Mouse (Mus musculus) gastrocnemius, adult 2 months (tissue): ENCODE measurements around the gene Fam189a2. TPM values are rescaled to one million over a fixed set of nuclear protein-coding genes. Genes with fewer than 3 reads are reported as not detected.
A peak's percentile ranks its signal among the peaks of the same experiment; 100 is the strongest.

Experiments used
- DNase-seq: peaks from one replicate; pipeline ENCODE4 v3.0.0; 2022
- H3K27ac ChIP-seq: fragments of 200-600 bp; 2 replicates; pipeline ENCODE4 v1.8.1; 2022; ENCODE audit warnings: mild to moderate bottlenecking
- H3K4me3 ChIP-seq: fragments of 200-600 bp; 2 replicates; pipeline ENCODE4 v1.8.1; 2022; ENCODE audit warnings: mild to moderate bottlenecking, moderate library complexity
- CTCF ChIP-seq: fragments of 200-600 bp; IDR thresholded peaks from 2 replicates; pipeline ENCODE4 v1.8.1; 2022; ENCODE audit warnings: antibody characterized with exemption, mild to moderate bottlenecking, moderate library complexity
- intact Hi-C: fragments of 180-260 bp; cut with DNase I; formaldehyde crosslinking; loops from one replicate; pipeline ENCODE4 v1.15.1; 2025
- total RNA-seq, 2 experiments: library from RNA; stranded (reverse); gene quantifications; 2 replicates each; pipeline ENCODE4 v1.2.3; 2021

The Fam189a2 gene
- total RNA-seq, 2 experiments from 2014 or later = 17.5 to 24.8 TPM

DNA sequence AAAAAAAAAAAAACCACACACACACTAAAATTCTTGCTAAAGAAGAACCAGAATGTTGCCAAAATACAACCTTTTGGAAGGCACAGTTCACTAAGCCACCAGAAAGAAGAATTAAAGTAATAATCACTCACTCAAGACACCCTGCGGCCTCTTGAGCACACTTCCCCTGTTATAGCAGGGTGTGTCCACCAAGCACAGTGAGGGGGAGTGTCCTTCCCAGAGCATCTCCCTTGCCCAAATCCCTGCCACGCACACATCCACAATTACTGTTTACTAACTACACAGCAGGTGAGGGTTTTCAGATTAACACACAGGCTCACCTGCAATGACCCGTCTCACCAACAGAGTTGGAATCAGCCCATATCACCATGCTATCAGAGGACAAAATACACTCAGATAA is 8.0 kb downstream of the Fam189a2 start:
- TF ChIP-seq CTCF = no peak
- no peak for DNase-seq
- Histone ChIP-seq H3K27ac (peak overlapping the region; percentile 4), H3K4me3 (no peak overlapping the region)
- intact Hi-C loops = no loop called here

DNA sequence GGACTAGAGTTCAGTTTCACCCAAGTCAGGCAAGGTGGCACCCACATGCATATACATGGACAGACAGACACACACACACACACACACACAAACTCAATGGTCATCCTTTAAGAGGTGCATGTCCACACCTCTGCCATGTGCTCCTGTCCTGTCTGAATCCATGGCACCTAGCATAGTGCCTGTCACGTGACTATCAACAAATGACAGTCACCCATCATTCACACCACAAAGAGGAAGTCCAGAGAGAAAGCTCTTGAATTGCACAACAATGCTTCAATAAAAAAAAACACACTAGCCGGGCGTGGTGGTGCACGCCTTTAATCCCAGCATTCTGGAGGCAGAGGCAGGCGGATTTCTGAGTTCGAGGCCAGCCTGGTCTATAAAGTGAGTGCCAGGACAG is 8.5 kb downstream of the Fam189a2 start:
- no peak for DNase-seq
- TF ChIP-seq CTCF = no peak
- H3K27ac ChIP-seq = no peak overlapping the region
- no peak overlapping the region for H3K4me3 ChIP-seq
- intact Hi-C loops = no loop called here

DNA sequence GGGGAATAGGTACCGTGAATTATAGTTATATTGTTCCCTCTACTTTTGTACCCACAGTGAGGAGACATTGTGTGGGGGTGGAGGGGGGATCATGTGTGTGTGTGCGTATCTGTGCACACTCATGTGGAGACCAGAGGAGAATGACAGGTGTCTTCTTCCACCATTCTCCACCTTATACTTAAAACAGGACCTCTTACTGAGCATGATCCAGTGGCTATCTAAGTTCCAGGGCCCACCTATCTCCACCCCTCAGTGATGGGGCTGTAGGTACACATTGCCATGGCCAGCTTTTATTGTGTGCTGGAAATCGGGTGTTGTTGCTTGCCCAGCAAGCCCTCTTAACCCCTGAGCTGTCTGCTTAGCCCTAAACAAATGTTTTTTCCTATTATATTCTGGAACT is 10.1 kb downstream of the Fam189a2 start:
- no peak for TF ChIP-seq CTCF
- intact Hi-C loops = no loop called here

DNA sequence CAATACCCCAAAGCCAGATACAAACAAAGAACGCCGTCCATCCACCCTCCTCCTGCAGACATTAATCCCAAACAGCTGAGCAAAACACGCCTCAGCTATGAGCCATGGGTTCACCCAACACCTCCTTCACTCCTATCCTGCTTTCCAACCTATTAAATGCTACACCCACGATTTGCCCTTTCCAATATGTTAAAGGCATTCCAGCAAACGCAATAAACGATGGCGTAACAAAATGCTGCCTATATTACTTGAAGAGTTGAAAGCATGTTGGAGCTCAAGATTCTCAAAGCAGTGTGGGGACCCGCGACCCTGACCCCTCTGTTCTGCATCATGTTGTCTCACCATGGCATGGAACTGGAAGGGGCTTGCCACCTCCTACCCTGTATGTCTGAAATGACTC is 11.2 kb downstream of the Fam189a2 start:
- no peak for TF ChIP-seq CTCF
- intact Hi-C loops = no loop called here

More for the DNA sequence above, 10.1 kb downstream of the Fam189a2 start:
- no peak overlapping the region for H3K4me3 ChIP-seq
- no peak overlapping the region for H3K27ac ChIP-seq
- no peak for DNase-seq

DNA sequence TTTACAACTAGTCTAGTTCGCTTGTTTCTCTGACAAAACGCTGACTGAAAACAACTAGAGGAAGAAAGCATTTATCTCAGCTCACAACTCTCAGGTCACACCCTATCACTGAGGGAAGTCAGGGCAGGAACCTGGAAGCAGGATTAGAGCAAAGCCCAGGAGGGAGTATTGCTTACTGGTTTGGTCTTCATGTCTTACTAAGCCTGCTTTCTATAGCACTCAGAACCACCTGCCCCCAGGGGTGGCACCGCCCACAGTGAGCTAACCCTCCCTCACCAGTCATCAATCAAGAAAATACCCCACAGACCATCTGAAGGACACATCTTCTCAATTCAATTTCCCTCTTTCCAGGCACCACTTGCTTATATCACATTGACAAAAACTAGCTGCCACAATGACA is 12.4 kb downstream of the Fam189a2 start:
- Histone ChIP-seq H3K27ac (peak overlapping the region; percentile 86), H3K4me3 (no peak overlapping the region)
- TF ChIP-seq CTCF = no peak
- DNase-seq = no peak
- intact Hi-C loops = no loop called here

More for the DNA sequence above, 11.2 kb downstream of the Fam189a2 start:
- Histone ChIP-seq H3K4me3 (no peak overlapping the region), H3K27ac (peak overlapping the region; percentile 25; the same call in 1 of the 2 replicates)
- no peak for DNase-seq

DNA sequence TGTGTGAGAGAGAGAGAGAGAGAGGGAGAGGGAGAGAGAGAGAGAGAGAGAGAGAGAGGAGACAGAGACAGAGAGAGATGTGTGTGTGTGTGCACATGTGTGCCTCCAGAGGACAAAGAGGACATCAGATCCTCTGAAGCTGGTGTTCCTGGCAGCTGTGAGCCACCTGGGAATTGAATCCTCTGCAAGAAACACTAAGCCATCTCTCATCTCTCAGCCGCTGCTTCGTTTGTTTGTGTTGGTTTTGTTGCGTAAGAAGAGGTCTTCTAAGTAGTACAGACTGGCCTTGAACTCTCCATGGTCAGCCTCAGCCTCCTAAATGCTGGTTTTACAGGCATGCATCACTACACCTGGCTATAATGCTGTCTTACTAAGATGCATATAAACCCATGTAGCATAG is 12.9 kb downstream of the Fam189a2 start:
- Histone ChIP-seq H3K27ac (peak overlapping the region; percentile 86), H3K4me3 (no peak overlapping the region)
- TF ChIP-seq CTCF = no peak
- DNase-seq = peak; percentile 65
- intact Hi-C loops = no loop called here

DNA sequence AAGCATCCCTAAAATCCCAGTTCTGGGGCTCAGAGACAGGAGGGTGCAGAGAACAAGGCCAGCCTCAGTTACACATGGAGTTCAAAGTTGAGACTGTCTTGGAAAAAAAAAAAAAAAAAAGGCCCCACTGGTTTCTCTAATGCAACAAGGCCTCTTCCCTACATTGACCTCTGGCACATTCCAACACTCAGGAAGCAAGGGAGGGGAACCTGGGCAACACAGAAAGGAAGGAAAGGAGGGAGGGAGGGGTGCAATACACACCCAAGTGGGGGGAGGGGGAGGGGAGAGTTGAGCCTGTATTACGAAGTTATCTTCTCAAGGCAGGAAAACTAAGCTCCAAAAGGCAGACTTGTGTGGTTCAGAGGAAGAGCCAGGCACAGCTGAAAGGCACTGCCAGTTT is 13.4 kb downstream of the Fam189a2 start:
- H3K27ac ChIP-seq = peak overlapping the region; percentile 86
- peak; percentile 63 for DNase-seq
- intact Hi-C loops = no loop called here
- H3K4me3 ChIP-seq = no peak overlapping the region
- TF ChIP-seq CTCF = no peak

DNA sequence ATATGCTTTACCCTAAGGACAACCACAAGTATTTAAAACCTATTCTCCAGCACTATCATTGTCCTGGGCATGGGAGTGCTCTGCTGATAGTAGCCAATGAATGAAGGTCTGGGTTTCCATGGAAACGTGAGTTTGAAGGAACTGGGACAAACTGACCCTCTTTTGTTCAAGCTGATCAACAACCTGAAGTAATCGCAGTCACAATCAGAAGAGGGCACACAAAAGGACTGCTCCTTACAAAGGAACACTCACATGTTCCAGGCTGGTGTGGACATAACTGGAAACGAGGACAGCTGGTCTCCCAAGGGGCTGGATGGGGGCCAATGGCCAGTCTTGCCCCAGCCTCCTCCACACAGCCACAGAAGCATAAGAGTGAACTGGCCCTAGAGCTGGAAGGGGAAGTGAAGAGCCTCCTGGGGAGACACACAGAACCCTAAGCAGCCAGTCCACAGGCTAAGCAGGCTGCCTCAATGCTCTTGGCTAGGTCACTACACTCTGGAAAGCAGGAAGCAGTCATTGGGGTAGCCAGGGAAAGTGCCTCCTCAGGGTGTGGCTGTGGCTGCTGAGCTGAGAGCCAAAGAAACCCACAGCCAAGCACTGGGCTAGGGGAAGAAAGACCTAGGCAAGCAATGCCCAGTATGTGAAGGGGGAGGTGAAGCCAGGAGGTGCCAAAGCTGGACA is 14.0 kb downstream of the Fam189a2 start:
- intact Hi-C loops = no loop called here
- peak; percentile 83 for DNase-seq
- H3K4me3 ChIP-seq = no peak overlapping the region
- H3K27ac ChIP-seq = peak overlapping the region; percentile 86
- no peak for TF ChIP-seq CTCF

DNA sequence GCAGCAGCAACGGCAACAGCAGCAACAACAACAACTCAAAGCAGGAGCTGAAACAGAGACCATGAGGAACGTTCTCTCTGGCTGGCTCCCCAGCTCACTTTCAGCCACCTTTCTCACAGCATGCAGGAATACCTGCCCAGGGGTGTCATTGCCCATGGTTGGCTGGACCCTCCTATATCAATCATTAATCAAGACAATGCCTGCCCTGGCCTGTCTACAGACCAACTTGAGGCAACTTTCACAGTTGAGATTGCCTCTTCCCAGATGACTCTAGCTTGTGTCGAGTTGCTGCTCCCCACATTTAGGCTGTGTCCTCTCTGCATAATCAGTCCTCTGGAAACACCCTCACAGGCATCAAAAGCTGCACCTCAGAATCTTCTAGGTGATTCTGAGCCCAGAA is 17.6 kb downstream of the Fam189a2 start:
- no peak for TF ChIP-seq CTCF
- no peak overlapping the region for H3K4me3 ChIP-seq
- H3K27ac ChIP-seq = no peak overlapping the region
- no peak for DNase-seq
- intact Hi-C loops = no loop called here

DNA sequence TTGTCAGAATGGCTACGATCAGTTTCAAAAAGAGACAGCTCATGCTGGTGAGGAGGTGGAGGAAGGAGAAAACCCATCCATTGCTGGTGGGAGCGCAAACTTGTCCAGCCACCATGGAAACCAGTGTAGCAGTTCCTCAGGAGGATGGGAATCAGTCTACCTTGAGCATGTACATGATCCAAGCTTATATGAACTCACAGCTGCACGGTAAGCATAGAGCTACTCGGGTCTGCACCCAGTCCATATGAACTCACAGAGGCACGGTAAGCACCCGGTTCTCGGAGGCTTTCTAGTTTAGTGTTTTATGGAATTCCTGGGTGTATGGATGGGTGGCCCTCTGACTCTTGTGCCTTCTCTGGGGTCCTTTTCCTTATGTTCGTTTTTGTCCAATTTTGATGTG is 18.3 kb downstream of the Fam189a2 start:
- Histone ChIP-seq H3K27ac (no peak overlapping the region), H3K4me3 (no peak overlapping the region)
- no peak for TF ChIP-seq CTCF
- intact Hi-C loops = no loop called here
- no peak for DNase-seq

DNA sequence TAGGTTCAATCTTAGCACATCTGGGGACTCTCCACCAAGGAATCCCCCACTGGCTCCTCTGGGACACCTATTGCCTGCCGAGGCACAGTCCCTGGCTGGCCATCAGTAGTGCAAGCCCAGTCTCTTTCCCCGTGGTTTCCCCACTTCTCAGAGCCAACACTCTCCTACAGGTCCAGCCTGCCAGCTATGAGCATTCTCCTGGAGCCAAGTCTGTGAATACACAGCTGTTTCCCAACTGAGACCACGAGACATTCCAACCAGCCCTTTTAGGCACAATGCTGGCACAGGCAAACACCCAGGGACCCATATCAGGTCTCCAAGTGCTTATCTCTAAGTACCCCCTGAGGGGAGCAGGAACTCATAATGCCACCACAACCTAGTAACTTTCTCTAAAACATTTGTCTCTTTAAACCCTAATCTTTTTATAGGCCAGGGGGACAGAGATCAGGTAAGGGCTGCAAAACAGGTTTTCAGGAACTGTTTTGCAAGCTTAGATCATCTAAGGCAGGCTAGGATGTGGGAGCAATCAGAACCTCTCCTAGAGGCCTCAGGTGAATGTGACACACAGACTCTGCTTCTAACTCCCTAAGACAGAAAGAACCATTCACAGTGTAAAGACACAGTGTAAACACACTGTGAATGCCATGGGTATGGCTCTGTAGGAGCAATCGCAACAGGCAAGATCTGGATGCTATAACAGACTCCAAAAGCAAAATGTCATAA is 23.0 kb downstream of the Fam189a2 start:
- Histone ChIP-seq H3K27ac (peak overlapping the region; percentile 65), H3K4me3 (peak overlapping the region; percentile 4; the same call in 1 of the 2 replicates)
- intact Hi-C loops = no loop called here
- peak; percentile 59 for DNase-seq
- no peak for TF ChIP-seq CTCF

DNA sequence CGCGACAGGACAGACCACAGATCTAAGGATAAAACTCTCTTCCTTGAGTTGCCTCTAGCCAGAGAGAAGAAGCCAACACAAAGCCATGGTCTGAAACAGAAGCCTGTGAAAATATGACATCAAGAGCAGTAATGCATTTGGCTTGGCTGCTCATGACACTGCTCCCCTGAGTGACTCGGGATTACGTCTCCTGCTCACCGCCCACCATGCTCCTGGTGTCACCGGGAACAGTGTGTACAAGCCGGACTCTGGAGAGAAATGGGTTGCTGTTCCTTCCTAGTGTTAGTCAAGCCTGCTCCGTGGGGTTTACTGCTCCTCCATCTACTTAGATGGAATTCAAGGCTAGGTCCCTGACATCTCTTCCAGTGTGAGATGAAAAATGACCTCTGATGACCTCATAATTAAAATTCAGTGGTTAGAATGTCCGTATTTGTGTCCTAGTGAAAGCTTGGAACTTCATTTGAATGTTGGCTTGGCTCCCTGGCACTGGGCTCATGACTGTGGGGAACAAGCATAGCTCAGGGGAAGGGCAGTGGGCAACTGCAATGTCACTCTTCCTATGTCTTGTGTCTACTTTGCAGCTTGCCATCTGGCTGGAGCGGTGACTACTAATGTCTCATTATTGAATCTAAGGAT is 23.7 kb downstream of the Fam189a2 start:
- peak overlapping the region; percentile 4; the same call in 1 of the 2 replicates for H3K4me3 ChIP-seq
- TF ChIP-seq CTCF = no peak
- DNase-seq = peak; percentile 49
- intact Hi-C loops = no loop called here
- H3K27ac ChIP-seq = peak overlapping the region; percentile 65

DNA sequence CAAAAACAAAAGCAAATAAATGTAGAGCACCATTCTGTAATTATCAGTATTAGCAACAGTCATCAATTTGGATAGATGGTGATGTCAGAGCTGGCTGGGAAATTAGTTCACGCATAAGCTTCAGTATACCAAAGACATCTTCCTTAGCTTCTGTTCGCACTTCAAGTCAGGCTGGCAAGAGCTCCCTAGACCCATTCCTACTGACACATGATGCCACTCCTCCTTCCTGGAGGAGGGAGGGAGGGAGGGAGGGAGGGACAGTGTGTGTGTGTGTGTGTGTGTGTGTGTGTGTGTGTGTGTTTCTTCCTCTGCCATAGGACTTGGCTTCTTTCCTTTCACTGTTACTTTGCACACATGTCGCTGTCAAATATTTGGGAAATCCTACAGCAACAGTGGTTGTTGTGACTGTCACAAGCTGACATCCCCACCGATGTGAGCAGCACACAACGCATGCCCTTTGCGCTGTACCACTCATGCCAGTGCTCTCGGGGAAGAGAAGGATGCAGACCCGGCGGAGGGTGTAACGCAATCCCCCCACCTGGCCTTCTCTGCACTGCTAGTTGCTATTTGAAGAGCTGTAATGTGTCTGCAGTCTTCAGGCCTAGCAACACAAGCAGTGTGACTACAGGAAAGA is 34.9 kb downstream of the Fam189a2 start:
- TF ChIP-seq CTCF = no peak
- peak; percentile 74 for DNase-seq
- intact Hi-C loops = no loop called here
- Histone ChIP-seq H3K27ac (peak overlapping the region; percentile 81), H3K4me3 (peak overlapping the region; percentile 46)
